Mouse (Mus musculus): ENCODE data around the gene 0610009B22Rik. TPM values are rescaled to one million over a fixed set of nuclear protein-coding genes. Genes with fewer than 3 reads are reported as not detected.

Gene 0610009B22Rik
- polyA plus RNA-seq, 1 experiment from 2014 or later = 119 TPM

GRCm38 (mm10) chr11:51646245-51646644 lies 42.4 kb downstream of the 0610009B22Rik start:
- Histone ChIP-seq H3K9me3 (replicated peaks) (no peaks in the 10 kb centered on the region), H3K4me2 (no peak overlapping the region), H3K4me1 (peaks cover 30% of the 10 kb centered on the region), H3K9ac (no peak overlapping the region), H3K36me3 (ENCODE audit: poor library complexity, severe bottlenecking) (0 out of 2 replicates have a peak, but pooled peaks cover 3% of the 10 kb centered on the region), H3K27me3 (peaks cover 24% of the 10 kb centered on the region), H3K27ac (no peak overlapping the region), H3K4me3 (no peak overlapping the region)
- no peak for ATAC-seq
- WGBS = 90% methylated on average over 7 of the region's 7 CpGs

- Histone ChIP-seq H3K4me1 (peaks cover 21% of the 10 kb centered on the region), H3K9me3 (replicated peaks) (no peaks in the 10 kb centered on the region), H3K36me3 (ENCODE audit: poor library complexity, severe bottlenecking) (0 out of 2 replicates have a peak, but pooled peaks cover 3% of the 10 kb centered on the region), H3K9ac (no peak overlapping the region), H3K4me3 (no peak overlapping the region), H3K27ac (no peak overlapping the region), H3K4me2 (no peak overlapping the region), H3K27me3 (peaks cover 15% of the 10 kb centered on the region)
- 82% methylated on average over 13 of the region's 13 CpGs for WGBS
- ATAC-seq = no peak
These were observed 43.4 kb downstream of the 0610009B22Rik start for GRCm38 (mm10) chr11:51645293-51645692.

- 79% methylated on average over 16 of the region's 16 CpGs for WGBS
- Histone ChIP-seq H3K36me3 (ENCODE audit: poor library complexity, severe bottlenecking) (0 out of 2 replicates have a peak, but pooled peaks cover 3% of the 10 kb centered on the region), H3K27ac (no peak overlapping the region), H3K9ac (no peak overlapping the region), H3K4me1 (peaks cover 10% of the 10 kb centered on the region), H3K9me3 (replicated peaks) (no peaks in the 10 kb centered on the region), H3K4me2 (no peak overlapping the region), H3K4me3 (no peak overlapping the region), H3K27me3 (peaks cover 4% of the 10 kb centered on the region)
- ATAC-seq = no peak
These were observed 44.5 kb downstream of the 0610009B22Rik start for GRCm38 (mm10) chr11:51644217-51644616.

GRCm38 (mm10) chr11:51643761-51644160 lies 44.9 kb downstream of the 0610009B22Rik start:
- no peaks in the 10 kb centered on the region for H3K27me3 ChIP-seq
- 0 out of 2 replicates have a peak, but pooled peaks cover 3% of the 10 kb centered on the region for H3K36me3 ChIP-seq (ENCODE audit: poor library complexity, severe bottlenecking)
- ATAC-seq = no peak
- no peak overlapping the region for H3K4me2 ChIP-seq
- whole genome bisulfite sequencing = 62% methylated on average over 15 of the region's 15 CpGs
- peaks cover 5% of the 10 kb centered on the region for H3K4me1 ChIP-seq
- H3K9me3 ChIP-seq (replicated peaks) = no peaks in the 10 kb centered on the region
- H3K4me3 ChIP-seq = no peak overlapping the region
- no peak overlapping the region for H3K27ac ChIP-seq
- no peak overlapping the region for H3K9ac ChIP-seq

GRCm38 (mm10) chr11:51643202-51643601 lies 45.5 kb downstream of the 0610009B22Rik start:
- no peak overlapping the region for H3K9ac ChIP-seq
- no peaks in the 10 kb centered on the region for H3K4me1 ChIP-seq
- no peak overlapping the region for H3K4me3 ChIP-seq
- no peak for ATAC-seq
- 0 out of 2 replicates have a peak, but pooled peaks cover under 1% of the 10 kb centered on the region for H3K27me3 ChIP-seq
- no peak overlapping the region for H3K4me2 ChIP-seq
- no peak overlapping the region for H3K27ac ChIP-seq
- 0 out of 2 replicates have a peak, but pooled peaks cover 3% of the 10 kb centered on the region for H3K36me3 ChIP-seq (ENCODE audit: poor library complexity, severe bottlenecking)
- WGBS = 88% methylated on average over 9 of the region's 9 CpGs
- H3K9me3 ChIP-seq (replicated peaks) = no peaks in the 10 kb centered on the region

GRCm38 (mm10) chr11:51640748-51641147 lies 47.9 kb downstream of the 0610009B22Rik start:
- Histone ChIP-seq H3K9ac (no peak overlapping the region), H3K36me3 (ENCODE audit: poor library complexity, severe bottlenecking) (0 out of 2 replicates have a peak, but pooled peaks cover 3% of the 10 kb centered on the region), H3K4me2 (no peak overlapping the region), H3K9me3 (replicated peaks) (no peaks in the 10 kb centered on the region), H3K27ac (no peak overlapping the region), H3K4me3 (no peak overlapping the region), H3K4me1 (peaks cover 8% of the 10 kb centered on the region), H3K27me3 (0 out of 2 replicates have a peak, but pooled peaks cover 4% of the 10 kb centered on the region)
- WGBS = 89% methylated on average over 7 of the region's 7 CpGs
- ATAC-seq = no peak

GRCm38 (mm10) chr11:51638497-51638896 lies 50.2 kb downstream of the 0610009B22Rik start:
- WGBS = 79% methylated on average over 5 of the region's 5 CpGs
- ATAC-seq = no peak
- Histone ChIP-seq H3K4me3 (no peak overlapping the region), H3K36me3 (ENCODE audit: poor library complexity, severe bottlenecking) (no peaks in the 10 kb centered on the region), H3K27ac (no peak overlapping the region), H3K9me3 (replicated peaks) (no peaks in the 10 kb centered on the region), H3K27me3 (0 out of 2 replicates have a peak, but pooled peaks cover 4% of the 10 kb centered on the region), H3K4me2 (peak overlapping the region; percentile 34), H3K4me1 (peaks cover 22% of the 10 kb centered on the region), H3K9ac (no peak overlapping the region)

- no peak for ATAC-seq
- Histone ChIP-seq H3K4me3 (no peak overlapping the region), H3K27me3 (0 out of 2 replicates have a peak, but pooled peaks cover 4% of the 10 kb centered on the region), H3K4me1 (peaks cover 22% of the 10 kb centered on the region), H3K4me2 (peak overlapping the region; percentile 34), H3K27ac (no peak overlapping the region), H3K9me3 (replicated peaks) (no peaks in the 10 kb centered on the region), H3K9ac (0 out of 2 replicates have a peak overlapping the region, but pooled peaks have one; percentile 10), H3K36me3 (ENCODE audit: poor library complexity, severe bottlenecking) (no peaks in the 10 kb centered on the region)
- 2% methylated on average over 17 of the region's 17 CpGs for WGBS
These were observed 50.7 kb downstream of the 0610009B22Rik start for GRCm38 (mm10) chr11:51637971-51638414.

GRCm38 (mm10) chr11:51636323-51636684 lies 52.4 kb downstream of the 0610009B22Rik start:
- ATAC-seq = peak; percentile 41; the same call in 1 of the 2 replicates
- peak overlapping the region; percentile 78 for H3K4me2 ChIP-seq
- H3K27me3 ChIP-seq = 0 out of 2 replicates have a peak, but pooled peaks cover 4% of the 10 kb centered on the region
- H3K27ac ChIP-seq = peak overlapping the region; percentile 82
- H3K9ac ChIP-seq = peak overlapping the region; percentile 74
- no peaks in the 10 kb centered on the region for H3K9me3 ChIP-seq (replicated peaks)
- WGBS = 4% methylated on average over 6 of the region's 6 CpGs
- no peaks in the 10 kb centered on the region for H3K36me3 ChIP-seq (ENCODE audit: poor library complexity, severe bottlenecking)
- H3K4me3 ChIP-seq = peak overlapping the region; percentile 78
- peaks cover 22% of the 10 kb centered on the region for H3K4me1 ChIP-seq

GRCm38 (mm10) chr11:51635525-51636322 lies 53.0 kb downstream of the 0610009B22Rik start, which contains the start of gene Rmnd5b:
Rmnd5b (minus strand) TSS chr11:51635896.
- ATAC-seq = peak; percentile 93
- H3K4me1 ChIP-seq = peaks cover 22% of the 10 kb centered on the region
- H3K36me3 ChIP-seq (ENCODE audit: poor library complexity, severe bottlenecking) = 0 out of 2 replicates have a peak, but pooled peaks cover 3% of the 10 kb centered on the region
- peak within 1 kb of the TSS; percentile 82 for H3K27ac ChIP-seq
- peak within 1 kb of the TSS; percentile 78 for H3K4me3 ChIP-seq
- WGBS = under 1% methylated on average over 61 of the region's 61 CpGs
- H3K27me3 ChIP-seq = 0 out of 2 replicates have a peak, but pooled peaks cover 4% of the 10 kb centered on the region
- no peaks in the 10 kb centered on the region for H3K9me3 ChIP-seq (replicated peaks)
- H3K9ac ChIP-seq = peak within 1 kb of the TSS; percentile 74
- H3K4me2 ChIP-seq = peak within 1 kb of the TSS; percentile 78

Data from forebrain, embryonic 13.5 days (tissue).